Mouse (Mus musculus) liver, postnatal 0 days (tissue): ENCODE results near the gene Tube1.

Experiments
- CTCF ChIP-seq: sonication (generic); IDR thresholded peaks from 2 replicates; pipeline ENCODE4 v1.5.1; 2016; ENCODE audit warnings: antibody characterized with exemption, low read depth
- EP300 ChIP-seq: IDR thresholded peaks from 2 replicates; pipeline ENCODE4 v1.6.1; 2016; ENCODE audit warnings: antibody characterized with exemption, low read depth, mild to moderate bottlenecking

DNA sequence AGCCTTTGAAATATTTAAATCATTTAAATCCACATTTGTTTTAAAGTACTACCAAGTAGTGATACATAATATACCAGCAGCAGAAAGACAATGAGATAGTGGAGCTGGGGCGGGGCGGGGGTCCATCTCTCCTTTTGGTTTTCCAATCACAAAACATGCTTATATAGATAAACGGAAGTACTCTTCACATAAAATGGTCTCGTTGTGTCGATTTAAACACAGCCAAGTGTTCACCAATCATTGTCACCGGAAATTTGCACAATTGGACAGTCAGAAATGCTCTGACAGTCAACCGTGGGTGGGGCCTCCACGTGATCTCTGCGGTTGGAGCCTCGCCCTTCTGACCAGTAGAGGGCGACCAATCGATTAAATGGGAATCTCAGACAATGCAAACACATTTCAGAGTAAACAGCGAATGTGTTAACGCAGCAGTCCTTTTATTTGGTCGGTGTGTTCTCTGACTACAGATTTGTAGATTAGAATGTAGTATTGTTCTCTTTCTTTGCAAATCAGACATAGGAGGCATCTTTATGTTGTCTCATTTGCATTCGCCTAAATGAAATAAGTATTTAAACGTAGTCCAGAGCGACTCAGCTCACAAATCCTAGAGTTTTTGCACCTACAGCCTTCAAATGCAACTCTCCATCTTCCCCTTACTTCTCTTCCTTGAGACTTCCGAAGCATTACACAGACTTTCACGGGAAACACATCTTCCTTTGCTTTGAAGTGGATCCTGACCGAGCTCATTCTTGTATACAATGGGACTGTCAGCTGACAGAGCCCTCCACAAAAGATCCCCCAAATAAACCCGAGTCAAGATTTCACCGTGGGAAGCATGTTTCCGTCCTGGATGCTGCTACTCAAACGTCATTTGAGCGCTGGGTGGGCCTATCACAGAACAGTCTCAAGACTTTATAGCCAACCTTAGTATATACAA, 38.1 kb downstream of the Tube1 start:
- TF ChIP-seq CTCF, result peak; percentile 82
- TF ChIP-seq EP300, result peak; percentile 35; the same call in 1 of the 2 replicates
